Mouse (Mus musculus) heart, postnatal 0 days (tissue): ENCODE measurements at regions not wholly inside any gene's neighbourhood (a gene's known extent, or its start where the extent isn't known, plus 50 kb on each side); places are given as distances from the start of the nearest gene placed in this dataset.

Experiments
- CTCF ChIP-seq: IDR thresholded peaks from 2 replicates; pipeline ENCODE4 v1.5.1; 2016; ENCODE audit warnings: antibody characterized with exemption, control low read depth, low read depth
- EP300 ChIP-seq: IDR thresholded peaks from 2 replicates; pipeline ENCODE4 v1.6.1; 2016; ENCODE audit warnings: antibody characterized with exemption, low read depth

DNA sequence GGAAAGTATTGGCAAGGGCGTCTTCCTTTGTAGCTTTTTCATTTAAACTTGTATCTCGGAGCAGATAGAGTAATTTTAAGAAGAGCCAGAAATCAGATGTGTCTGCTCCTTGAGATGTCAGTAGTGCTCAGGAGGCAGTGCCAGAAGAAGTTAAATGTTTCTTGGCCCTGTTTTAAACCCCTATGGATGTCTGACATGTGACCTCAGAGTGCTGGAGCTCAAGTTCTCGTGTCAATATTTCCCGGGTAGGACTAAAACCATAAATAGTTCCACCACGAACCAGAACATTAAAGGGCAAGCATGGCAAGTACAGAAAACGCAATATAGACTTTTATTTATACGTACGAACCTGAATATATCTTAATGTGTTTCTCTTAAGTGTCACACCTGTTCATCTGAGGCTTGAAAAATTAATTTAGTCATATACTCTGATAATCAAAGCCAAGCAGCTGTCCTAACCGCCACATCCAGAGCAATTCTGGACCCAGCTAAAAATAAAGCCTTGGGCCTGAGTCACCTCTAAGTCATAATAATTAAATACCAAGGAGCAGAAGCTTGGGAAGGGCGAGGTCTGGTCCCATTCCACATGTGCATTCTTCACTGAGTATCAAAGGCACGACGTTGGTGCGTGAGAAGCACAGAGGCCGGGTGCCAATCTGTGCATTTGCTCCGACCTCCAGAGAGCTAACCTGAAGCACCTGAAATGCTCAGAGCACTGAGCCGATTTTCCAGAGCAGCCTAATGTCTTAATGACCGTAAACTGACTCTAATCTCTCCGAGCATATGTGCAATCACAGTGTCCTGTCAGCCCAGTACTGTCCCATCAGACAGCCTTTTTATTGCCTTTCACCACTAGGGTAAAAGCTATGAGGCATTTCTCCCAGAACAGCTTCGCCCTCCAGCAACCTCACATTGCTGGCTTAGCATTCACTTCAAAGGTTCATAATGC, 139.8 kb downstream of the Hs3st3b1 start:
- TF ChIP-seq EP300 (no peak), CTCF (no peak)
